Mouse (Mus musculus) stomach, postnatal 0 days (tissue): ENCODE data around the gene Samd5. TPM values are rescaled to one million over a fixed set of nuclear protein-coding genes. Genes with fewer than 3 reads are reported as not detected.
A peak's percentile ranks its signal among the peaks of the same experiment; 100 is the strongest.

ENCODE experiments used
- ATAC-seq: fragments of 200-750 bp; cut with Nextera tagmentation; 2 replicates; pipeline ENCODE4 v1.8.0; 2017; ENCODE audit not compliant: low FRiP score, low TSS enrichment
- DNase-seq: peaks from one replicate; pipeline ENCODE4 v3.0.0-alpha.2; 2016; ENCODE audit warnings: low spot score
- H3K27ac ChIP-seq: fragments of 300-500 bp; sonication (generic); replicated peaks from 2 replicates; pipeline ENCODE4 v1.5.1; 2014; ENCODE audit warnings: mild to moderate bottlenecking, control low read depth
- H3K27me3 ChIP-seq: fragments of 300-500 bp; sonication (generic); 2 replicates; pipeline ENCODE4 v1.6.1; 2014; ENCODE audit warnings: low read length; ENCODE audit not compliant: control insufficient read depth, insufficient read depth
- H3K36me3 ChIP-seq: fragments of 300-500 bp; sonication (generic); 2 replicates; pipeline ENCODE4 v1.6.1; 2014; ENCODE audit warnings: low read length, mixed read lengths; ENCODE audit not compliant: control insufficient read depth, insufficient read depth
- H3K4me1 ChIP-seq: fragments of 300-500 bp; sonication (generic); replicated peaks from 2 replicates; pipeline ENCODE4 v1.6.1; 2014; ENCODE audit warnings: antibody characterized with exemption; ENCODE audit not compliant: control insufficient read depth, insufficient read depth
- H3K4me2 ChIP-seq: fragments of 300-500 bp; sonication (generic); replicated peaks from 2 replicates; pipeline ENCODE4 v1.6.1; 2014; ENCODE audit warnings: low read depth, mild to moderate bottlenecking, control low read depth, moderate library complexity
- H3K4me3 ChIP-seq: fragments of 300-500 bp; sonication (generic); 2 replicates; pipeline ENCODE4 v1.5.1; 2014; ENCODE audit warnings: low read depth, low read length, control low read depth
- H3K9ac ChIP-seq: fragments of 300-500 bp; sonication (generic); 2 replicates; pipeline ENCODE4 v1.6.1; 2014; ENCODE audit warnings: mild to moderate bottlenecking, low read length, control low read depth, mixed read lengths
- H3K9me3 ChIP-seq: fragments of 300-500 bp; sonication (generic); 2 replicates; pipeline ENCODE4 v1.6.1; 2016; ENCODE audit warnings: low read length; ENCODE audit not compliant: control insufficient read depth
- CTCF ChIP-seq: IDR thresholded peaks from 2 replicates; pipeline ENCODE4 v1.5.1; 2016; ENCODE audit warnings: antibody characterized with exemption, low read depth, mild to moderate bottlenecking, moderate library complexity
- EP300 ChIP-seq: optimal IDR thresholded peaks from 2 replicates; pipeline ENCODE3; 2016; ENCODE audit warnings: antibody characterized with exemption
- WGBS: fragments of 180-500 bp; shearing (Covaris S2); extraction: QIAGEN DNeasy Blood & Tissue Kit; methylation state at CpG from one replicate; pipeline ENCODE4 v1.1.7; 2014; 5-methylcytosine and 5-hydroxymethylcytosine counted together
- polyA plus RNA-seq: library from polyadenylated mRNA; unstranded; fragments of >200 nt; fragmentation: Nextera tagmentation; extraction: Ambion mirVana; gene quantifications from 2 replicates; pipeline ENCODE4 v1.2.1, GENCODE M21; 2015

Gene Samd5
- 4.6 and 4.7 TPM in 2 replicates for polyA plus RNA-seq

DNA sequence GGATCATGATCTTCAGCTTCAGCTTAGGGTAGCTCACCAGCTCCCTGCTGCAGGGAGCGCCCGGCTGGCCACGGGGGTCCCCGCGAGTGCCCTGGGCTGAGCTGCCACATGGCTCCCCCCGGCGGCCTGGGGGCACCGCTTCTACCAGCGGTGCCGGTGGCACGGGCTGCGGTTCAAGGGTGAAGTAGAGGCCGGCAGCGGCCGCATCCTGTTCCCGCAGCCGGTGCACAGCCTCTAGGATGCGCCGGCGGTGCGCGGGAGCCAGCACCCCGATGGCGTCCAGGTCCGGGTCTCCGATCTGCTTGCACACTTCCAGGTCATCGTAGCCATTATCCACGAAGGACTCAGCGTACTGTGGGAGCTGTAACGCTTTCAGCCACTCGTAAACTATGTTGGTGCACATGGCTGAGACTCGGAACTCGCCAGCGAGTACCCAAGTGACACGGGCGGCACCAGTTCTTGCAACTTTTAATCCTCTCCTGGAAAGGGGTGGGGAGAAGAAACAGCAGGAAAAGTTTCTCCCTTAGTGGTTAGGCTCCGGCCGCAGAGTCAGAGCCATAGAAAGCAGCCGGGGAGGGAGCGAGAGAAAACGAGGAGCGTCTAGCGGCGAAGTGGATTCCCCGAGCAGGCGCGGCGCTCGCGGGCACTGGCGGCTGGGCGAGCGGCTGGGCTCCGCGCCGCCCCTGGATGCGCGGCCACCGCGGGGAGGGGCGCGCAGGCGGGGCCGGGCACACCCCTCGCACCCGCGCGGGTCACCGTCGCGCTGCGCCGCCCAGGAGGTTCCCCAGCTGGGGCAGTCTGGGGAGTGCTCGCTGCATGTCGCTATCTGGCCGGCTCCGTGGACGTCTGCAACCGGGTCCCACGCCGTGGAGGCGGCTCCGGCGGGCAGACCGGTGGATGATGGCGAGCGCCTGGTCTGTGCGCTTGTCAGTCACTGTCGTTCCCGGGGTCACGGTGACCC is at the start of gene Samd5:
Gene Samd5, minus strand, starts transcription at position 648 of the 961 bp plus-strand sequence.
- H3K9ac ChIP-seq = peak within 1 kb of the TSS; percentile 71
- peak within 1 kb of the TSS; percentile 70 for H3K4me3 ChIP-seq
- H3K27me3 ChIP-seq = no peaks in the 10 kb centered on the region
- H3K9me3 ChIP-seq = no peaks in the 10 kb centered on the region
- no peaks in the 10 kb centered on the region for H3K4me1 ChIP-seq
- WGBS = under 1% methylated on average over 91 of the region's 91 CpGs
- H3K27ac ChIP-seq = peak within 1 kb of the TSS; percentile 49
- H3K4me2 ChIP-seq = peak within 1 kb of the TSS; percentile 82
- DNase-seq (peak; percentile 68), ATAC-seq (peak; percentile 86)
- TF ChIP-seq EP300 (no peak), CTCF (peak; percentile 45)
- no peaks in the 10 kb centered on the region for H3K36me3 ChIP-seq

DNA sequence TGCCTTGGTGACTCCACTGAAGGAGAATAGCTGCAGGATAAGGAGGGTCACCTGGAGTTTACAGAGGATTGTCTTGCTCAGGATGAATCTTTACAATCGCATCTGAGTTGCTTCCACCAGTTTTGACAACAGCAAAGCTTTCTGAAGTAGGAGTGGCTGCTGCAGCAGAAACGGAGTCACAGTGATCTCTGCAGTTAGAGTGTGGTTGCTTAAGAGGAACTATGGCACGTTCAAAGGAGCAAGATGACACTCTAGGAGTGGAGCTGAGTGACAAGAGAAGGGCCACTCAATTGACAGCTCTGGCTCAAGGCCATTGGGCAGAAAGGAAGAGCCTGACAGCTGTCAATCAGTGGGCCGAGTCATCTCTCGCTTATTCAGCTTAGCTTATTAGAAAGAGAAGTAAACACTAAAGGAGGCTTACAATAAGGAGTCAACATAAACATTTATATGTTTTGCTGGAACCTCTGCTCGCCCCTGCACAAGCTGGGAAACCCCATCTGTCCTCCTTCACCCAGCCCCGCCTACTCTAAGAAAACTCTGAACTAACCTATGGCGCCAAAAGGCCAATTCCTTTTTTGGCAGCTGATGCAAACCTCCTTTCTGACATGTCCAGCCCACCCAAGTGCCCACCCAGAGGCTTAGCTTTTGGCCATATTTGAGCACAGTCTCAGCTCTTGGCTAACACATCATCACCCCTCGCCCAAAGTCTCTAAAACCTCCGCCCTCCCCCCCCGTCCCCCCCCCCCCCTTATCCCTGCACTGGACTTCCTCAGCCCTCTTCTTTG is 47.7 kb upstream of the Samd5 start:
- ATAC-seq (peak; percentile 21; the same call in 1 of the 2 replicates), DNase-seq (no peak)
- no peak overlapping the region for H3K4me3 ChIP-seq

DNA sequence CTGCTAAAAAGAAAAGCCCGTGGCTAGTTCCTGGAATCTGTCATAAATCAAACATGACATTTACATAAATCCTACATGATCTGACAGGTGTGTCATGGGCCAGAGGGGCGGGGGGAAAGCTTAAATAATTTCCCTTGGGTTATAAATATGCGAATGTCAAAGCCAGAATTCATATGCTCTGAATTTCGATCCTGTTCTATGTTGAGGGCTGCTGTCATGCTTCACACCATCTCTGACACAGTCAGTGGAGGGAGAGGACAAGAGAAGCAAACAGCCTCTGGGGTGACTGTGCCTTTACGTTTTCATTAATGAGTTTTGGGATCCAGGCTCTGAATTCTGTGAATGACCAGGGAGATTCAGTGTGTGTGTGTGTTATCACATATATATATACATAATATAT is 45.0 kb upstream of the Samd5 start:
- ATAC-seq = no peak
- Histone ChIP-seq H3K9ac (no peak overlapping the region), H3K36me3 (no peaks in the 10 kb centered on the region), H3K9me3 (no peaks in the 10 kb centered on the region), H3K4me1 (no peaks in the 10 kb centered on the region), H3K27me3 (no peaks in the 10 kb centered on the region), H3K27ac (no peak overlapping the region), H3K4me2 (no peak overlapping the region), H3K4me3 (no peak overlapping the region)
- no peak for DNase-seq
- TF ChIP-seq EP300 (no peak), CTCF (no peak)
- 59% methylated on average over 5 of the region's 5 CpGs for WGBS

More for the DNA sequence above, 47.7 kb upstream of the Samd5 start:
- no peak overlapping the region for H3K9ac ChIP-seq
- H3K36me3 ChIP-seq = no peaks in the 10 kb centered on the region
- WGBS = 62% methylated on average over 11 of the region's 11 CpGs
- TF ChIP-seq CTCF (no peak), EP300 (no peak)
- H3K27ac ChIP-seq = no peak overlapping the region
- no peaks in the 10 kb centered on the region for H3K4me1 ChIP-seq
- H3K27me3 ChIP-seq = no peaks in the 10 kb centered on the region
- H3K4me2 ChIP-seq = no peak overlapping the region
- H3K9me3 ChIP-seq = no peaks in the 10 kb centered on the region

DNA sequence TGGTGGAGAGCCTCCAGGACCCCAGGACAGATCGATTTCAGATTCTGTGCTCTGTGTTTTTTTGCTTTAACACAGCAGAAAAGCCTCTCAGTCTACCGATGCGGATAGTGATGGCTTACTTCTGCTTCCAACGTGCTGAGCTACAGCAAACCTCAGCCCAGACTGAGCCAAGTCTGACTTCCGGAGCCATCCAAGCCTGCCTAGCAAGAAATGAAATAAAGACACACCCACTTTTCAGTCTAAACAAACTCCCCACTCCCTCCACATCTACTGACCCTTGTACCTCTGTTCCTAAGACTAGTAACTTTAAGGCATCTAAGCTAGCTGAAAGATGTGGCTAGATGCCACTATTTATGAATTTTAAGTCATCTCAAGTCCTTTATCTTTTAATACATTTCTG is 43.1 kb upstream of the Samd5 start:
- no peak overlapping the region for H3K9ac ChIP-seq
- H3K9me3 ChIP-seq = no peaks in the 10 kb centered on the region
- H3K27ac ChIP-seq = 0 out of 2 replicates have a peak overlapping the region, but pooled peaks have one; percentile 24
- H3K4me1 ChIP-seq = no peaks in the 10 kb centered on the region
- DNase-seq = peak; percentile 47
- H3K4me3 ChIP-seq = no peak overlapping the region
- H3K4me2 ChIP-seq = no peak overlapping the region
- WGBS = 21% methylated on average over 5 of the region's 5 CpGs
- H3K27me3 ChIP-seq = no peaks in the 10 kb centered on the region
- ATAC-seq = peak; percentile 89
- no peak for TF ChIP-seq EP300
- no peak for TF ChIP-seq CTCF
- H3K36me3 ChIP-seq = no peaks in the 10 kb centered on the region

DNA sequence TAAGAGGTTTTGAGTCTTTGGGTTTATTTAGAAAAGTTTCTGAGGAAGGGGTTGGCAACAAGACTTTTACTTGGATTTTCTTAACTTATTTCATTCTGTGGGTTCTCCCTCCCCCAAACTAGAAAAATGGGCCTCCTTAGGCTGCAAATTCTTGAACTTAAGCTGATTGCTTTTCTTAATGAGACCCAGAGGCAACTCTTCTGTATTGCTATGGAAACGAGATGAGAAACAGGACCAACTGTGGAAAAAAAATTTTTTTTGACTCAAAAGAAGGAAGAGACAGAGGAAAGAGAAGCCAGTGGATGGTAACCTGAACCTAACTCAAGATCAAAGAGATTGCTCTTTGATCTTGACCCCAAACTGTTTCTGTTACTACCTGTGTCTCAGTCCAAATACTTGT is 29.9 kb upstream of the Samd5 start:
- Histone ChIP-seq H3K9me3 (no peaks in the 10 kb centered on the region), H3K4me2 (no peak overlapping the region), H3K4me3 (no peak overlapping the region), H3K27ac (no peak overlapping the region), H3K9ac (no peak overlapping the region), H3K27me3 (no peaks in the 10 kb centered on the region), H3K4me1 (no peaks in the 10 kb centered on the region), H3K36me3 (no peaks in the 10 kb centered on the region)
- no peak for ATAC-seq
- no peak for DNase-seq
- no peak for TF ChIP-seq CTCF
- no peak for TF ChIP-seq EP300
- WGBS = 65% methylated on average over 1 of the region's 1 CpGs
